Mouse (Mus musculus): ENCODE data around the gene Gm28043.

DNA sequence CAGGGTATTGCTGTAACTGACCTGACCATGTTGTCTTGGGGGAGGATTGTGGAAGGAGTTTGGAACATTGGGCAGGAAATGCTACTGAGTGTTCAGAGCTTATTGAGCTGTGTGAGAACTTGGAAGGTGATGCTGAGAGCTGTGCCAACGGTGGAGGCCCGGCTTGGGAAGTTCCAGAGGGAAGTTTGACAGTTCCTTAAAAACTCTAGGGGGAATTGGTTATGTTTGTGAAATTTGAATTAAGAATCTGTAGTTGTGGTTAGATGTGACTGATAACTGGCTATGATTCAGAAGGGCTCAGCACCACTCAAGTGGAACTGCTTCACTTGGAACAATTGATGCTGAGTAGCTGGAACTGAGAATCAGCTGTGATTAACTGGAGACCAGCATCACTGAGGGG lies 56.3 kb downstream of the Gm28043 start:
- TF ChIP-seq CTCF (IDR thresholded peaks at IDR 0.05) (no peak), EP300 (IDR thresholded peaks at IDR 0.05) (no peak)

Data from lung, postnatal 0 days (tissue).